Mouse (Mus musculus): Measurements from ENCODE around the gene Gm3238. TPM values are rescaled to one million over a fixed set of nuclear protein-coding genes. Genes with fewer than 3 reads are reported as not detected.
"Not testable (repeated sequence)": the region's sequence is repeated elsewhere in the genome, so short reads cannot be mapped to it uniquely, and the experiment has no call there.

Gene Gm3238
- polyA plus RNA-seq, 1 experiment from 2014 or later, result not detected

- H3K27me3 ChIP-seq (ENCODE audit: control insufficient read depth, insufficient read depth, low read length); ATAC-seq (ENCODE audit: low FRiP score); H3K9me3 ChIP-seq (ENCODE audit: control insufficient read depth, low read length); H3K36me3 ChIP-seq (ENCODE audit: control insufficient read depth, insufficient read depth, low read length); H3K4me1 ChIP-seq (ENCODE audit: control insufficient read depth, insufficient read depth, low read length); DNase-seq (ENCODE audit: low spot score, missing footprints); H3K27ac ChIP-seq (ENCODE audit: low read depth, low read length); H3K4me3 ChIP-seq (ENCODE audit: low read depth, low read length); H3K9ac ChIP-seq (ENCODE audit: low read length); H3K4me2 ChIP-seq: not testable (repeated sequence)
- WGBS, result no CpG with 5 or more reads among the region's 1 CpGs
These were observed 11.5 kb downstream of the Gm3238 start, which contains the start of gene Gm3233 for GRCm38 (mm10) chr10:77759582-77759981. Gm3233 (minus strand) TSS chr10:77759682.

- Histone ChIP-seq H3K4me2 (no peak overlapping the region), H3K4me1 (ENCODE audit: control insufficient read depth, insufficient read depth, low read length) (no peaks in the 10 kb centered on the region), H3K27me3 (ENCODE audit: control insufficient read depth, insufficient read depth, low read length) (no peaks in the 10 kb centered on the region), H3K36me3 (ENCODE audit: control insufficient read depth, insufficient read depth, low read length) (no peaks in the 10 kb centered on the region), H3K9me3 (ENCODE audit: control insufficient read depth, low read length) (no peaks in the 10 kb centered on the region), H3K27ac (ENCODE audit: low read depth, low read length) (no peak overlapping the region), H3K4me3 (ENCODE audit: low read depth, low read length) (no peak overlapping the region), H3K9ac (ENCODE audit: low read length) (no peak overlapping the region)
- ATAC-seq (ENCODE audit: low FRiP score) (no peak), DNase-seq (ENCODE audit: low spot score, missing footprints) (no peak)
These were observed 17.7 kb downstream of the Gm3238 start for GRCm38 (mm10) chr10:77753448-77753847.

GRCm38 (mm10) chr10:77752312-77752711 lies 18.8 kb downstream of the Gm3238 start:
- not testable (repeated sequence) for ATAC-seq (ENCODE audit: low FRiP score); H3K4me3 ChIP-seq (ENCODE audit: low read depth, low read length); H3K27ac ChIP-seq (ENCODE audit: low read depth, low read length); H3K9me3 ChIP-seq (ENCODE audit: control insufficient read depth, low read length); H3K27me3 ChIP-seq (ENCODE audit: control insufficient read depth, insufficient read depth, low read length); H3K4me2 ChIP-seq; H3K36me3 ChIP-seq (ENCODE audit: control insufficient read depth, insufficient read depth, low read length); H3K9ac ChIP-seq (ENCODE audit: low read length); H3K4me1 ChIP-seq (ENCODE audit: control insufficient read depth, insufficient read depth, low read length); DNase-seq (ENCODE audit: low spot score, missing footprints)
- 57% methylated on average over 3 of the region's 3 CpGs for WGBS

- not testable (repeated sequence) for ATAC-seq (ENCODE audit: low FRiP score); H3K4me3 ChIP-seq (ENCODE audit: low read depth, low read length); DNase-seq (ENCODE audit: low spot score, missing footprints); H3K36me3 ChIP-seq (ENCODE audit: control insufficient read depth, insufficient read depth, low read length); H3K27ac ChIP-seq (ENCODE audit: low read depth, low read length); H3K27me3 ChIP-seq (ENCODE audit: control insufficient read depth, insufficient read depth, low read length); H3K9me3 ChIP-seq (ENCODE audit: control insufficient read depth, low read length); H3K9ac ChIP-seq (ENCODE audit: low read length); H3K4me1 ChIP-seq (ENCODE audit: control insufficient read depth, insufficient read depth, low read length); H3K4me2 ChIP-seq
- WGBS, result 70% methylated on average over 1 of the region's 1 CpGs
These were observed 19.9 kb downstream of the Gm3238 start, which contains the start of gene Gm9736 for GRCm38 (mm10) chr10:77751254-77751653. Gm9736 (minus strand) TSS chr10:77751354.

- not testable (repeated sequence) for H3K27ac ChIP-seq (ENCODE audit: low read depth, low read length); H3K9me3 ChIP-seq (ENCODE audit: control insufficient read depth, low read length); H3K4me2 ChIP-seq; DNase-seq (ENCODE audit: low spot score, missing footprints); H3K9ac ChIP-seq (ENCODE audit: low read length); H3K4me1 ChIP-seq (ENCODE audit: control insufficient read depth, insufficient read depth, low read length); H3K36me3 ChIP-seq (ENCODE audit: control insufficient read depth, insufficient read depth, low read length); H3K27me3 ChIP-seq (ENCODE audit: control insufficient read depth, insufficient read depth, low read length); ATAC-seq (ENCODE audit: low FRiP score); H3K4me3 ChIP-seq (ENCODE audit: low read depth, low read length)
- WGBS, result 59% methylated on average over 1 of the region's 1 CpGs
These were observed 20.4 kb downstream of the Gm3238 start for GRCm38 (mm10) chr10:77750686-77751085.

GRCm38 (mm10) chr10:77741924-77742688 lies 29.0 kb downstream of the Gm3238 start, which contains the start of gene Gm18596:
Gm18596 (minus strand) TSS chr10:77742638.
- not testable (repeated sequence) for H3K36me3 ChIP-seq (ENCODE audit: control insufficient read depth, insufficient read depth, low read length); H3K4me1 ChIP-seq (ENCODE audit: control insufficient read depth, insufficient read depth, low read length); H3K4me2 ChIP-seq; H3K9me3 ChIP-seq (ENCODE audit: control insufficient read depth, low read length); H3K27ac ChIP-seq (ENCODE audit: low read depth, low read length); H3K27me3 ChIP-seq (ENCODE audit: control insufficient read depth, insufficient read depth, low read length); H3K4me3 ChIP-seq (ENCODE audit: low read depth, low read length); ATAC-seq (ENCODE audit: low FRiP score); H3K9ac ChIP-seq (ENCODE audit: low read length); DNase-seq (ENCODE audit: low spot score, missing footprints)
- WGBS, result 68% methylated on average over 4 of the region's 5 CpGs

GRCm38 (mm10) chr10:77738929-77739328 lies 32.2 kb downstream of the Gm3238 start:
- H3K9me3 ChIP-seq (ENCODE audit: control insufficient read depth, low read length), result no peaks in the 10 kb centered on the region
- WGBS, result 95% methylated on average over 4 of the region's 4 CpGs
- H3K27me3 ChIP-seq (ENCODE audit: control insufficient read depth, insufficient read depth, low read length), result no peaks in the 10 kb centered on the region
- H3K27ac ChIP-seq (ENCODE audit: low read depth, low read length), result no peak overlapping the region
- H3K36me3 ChIP-seq (ENCODE audit: control insufficient read depth, insufficient read depth, low read length), result no peaks in the 10 kb centered on the region
- H3K4me1 ChIP-seq (ENCODE audit: control insufficient read depth, insufficient read depth, low read length), result 0 out of 2 replicates have a peak, but pooled peaks cover 3% of the 10 kb centered on the region
- no peak for DNase-seq (ENCODE audit: low spot score, missing footprints)
- H3K4me2 ChIP-seq, result no peak overlapping the region
- H3K9ac ChIP-seq (ENCODE audit: low read length), result no peak overlapping the region
- ATAC-seq (ENCODE audit: low FRiP score), result no peak
- H3K4me3 ChIP-seq (ENCODE audit: low read depth, low read length), result no peak overlapping the region

GRCm38 (mm10) chr10:77735928-77736327 lies 35.2 kb downstream of the Gm3238 start:
- Histone ChIP-seq H3K4me3 (ENCODE audit: low read depth, low read length) (no peak overlapping the region), H3K27ac (ENCODE audit: low read depth, low read length) (no peak overlapping the region), H3K27me3 (ENCODE audit: control insufficient read depth, insufficient read depth, low read length) (no peaks in the 10 kb centered on the region), H3K4me1 (ENCODE audit: control insufficient read depth, insufficient read depth, low read length) (0 out of 2 replicates have a peak, but pooled peaks cover 3% of the 10 kb centered on the region), H3K36me3 (ENCODE audit: control insufficient read depth, insufficient read depth, low read length) (no peaks in the 10 kb centered on the region), H3K9ac (ENCODE audit: low read length) (no peak overlapping the region), H3K9me3 (ENCODE audit: control insufficient read depth, low read length) (no peaks in the 10 kb centered on the region), H3K4me2 (no peak overlapping the region)
- ATAC-seq (ENCODE audit: low FRiP score) (no peak), DNase-seq (ENCODE audit: low spot score, missing footprints) (no peak)
- WGBS, result 96% methylated on average over 1 of the region's 1 CpGs

- no peaks in the 10 kb centered on the region for H3K4me1 ChIP-seq (ENCODE audit: control insufficient read depth, insufficient read depth, low read length)
- no peak overlapping the region for H3K4me2 ChIP-seq
- no peak overlapping the region for H3K27ac ChIP-seq (ENCODE audit: low read depth, low read length)
- ATAC-seq (ENCODE audit: low FRiP score) (no peak), DNase-seq (ENCODE audit: low spot score, missing footprints) (no peak)
- H3K9me3 ChIP-seq (ENCODE audit: control insufficient read depth, low read length), result no peaks in the 10 kb centered on the region
- no peaks in the 10 kb centered on the region for H3K36me3 ChIP-seq (ENCODE audit: control insufficient read depth, insufficient read depth, low read length)
- no peak overlapping the region for H3K4me3 ChIP-seq (ENCODE audit: low read depth, low read length)
- no peak overlapping the region for H3K9ac ChIP-seq (ENCODE audit: low read length)
- WGBS, result 52% methylated on average over 4 of the region's 4 CpGs
- no peaks in the 10 kb centered on the region for H3K27me3 ChIP-seq (ENCODE audit: control insufficient read depth, insufficient read depth, low read length)
These were observed 41.9 kb downstream of the Gm3238 start for GRCm38 (mm10) chr10:77729241-77729640.

Data from midbrain, embryonic 11.5 days (tissue).